27 mouse cellular contexts compared by ENCODE assay signal in genomic region chr13:12376778-12377177, GRCm38 (mm10). TPM values are rescaled to one million over a fixed set of nuclear protein-coding genes. Genes with fewer than 3 reads are reported as not detected.
"Had no signal": no experiment of that assay in that cellular context is flagged by ENCODE, and none has a peak within 500 bp of the region (broad histone marks: within the 10 kb centered on the region; RNA-seq: fewer than 3 reads in every experiment).

No protein-coding gene starts in this region.

- DNase-seq: cerebellum, adult 2 months; cerebellum, adult 8-10 months; cerebellum, adult 9-10 months; cerebellum, adult 9-11 months; cerebellum, postnatal 10 days; cerebellum, postnatal 14 days; cerebellum, postnatal 25 days; cerebellum, postnatal 36 days; embryo, embryonic 11 days; forebrain, postnatal 0 days; gastrocnemius, adult 2 months; gastrocnemius, postnatal 10 days; gastrocnemius, postnatal 14 days; gastrocnemius, postnatal 25 days; gastrocnemius, postnatal 36 days; heart, adult 2 months had no signal

- H3K27me3 ChIP-seq: embryonic facial prominence, embryonic 12.5 days; embryonic facial prominence, embryonic 13.5 days; embryonic facial prominence, embryonic 15.5 days; forebrain, embryonic 12.5 days; forebrain, embryonic 15.5 days had no signal

- H3K4me3 ChIP-seq: embryonic facial prominence, embryonic 10.5 days; embryonic facial prominence, embryonic 12.5 days; embryonic facial prominence, embryonic 13.5 days; embryonic facial prominence, embryonic 15.5 days; erythroblast, embryonic 14.5 days; forebrain, embryonic 10.5 days; forebrain, embryonic 12.5 days; forebrain, embryonic 13.5 days; forebrain, embryonic 15.5 days; gastrocnemius, adult 2 months; heart, adult 2 months had no signal

- H3K36me3 ChIP-seq: embryonic facial prominence, embryonic 10.5 days; embryonic facial prominence, embryonic 12.5 days; embryonic facial prominence, embryonic 13.5 days; embryonic facial prominence, embryonic 15.5 days; forebrain, embryonic 10.5 days; forebrain, embryonic 12.5 days; forebrain, embryonic 15.5 days had no signal

- H3K4me2 ChIP-seq: embryonic facial prominence, embryonic 12.5 days; embryonic facial prominence, embryonic 13.5 days; embryonic facial prominence, embryonic 15.5 days; forebrain, embryonic 12.5 days; forebrain, embryonic 13.5 days; forebrain, embryonic 15.5 days had no signal

RNA-seq across cellular contexts. Expression of gene Actn2, which starts 36.2 kb away (rescaled TPM):
- total RNA-seq: common myeloid progenitor, adult 5-6 weeks; granulocyte monocyte progenitor cell, adult 5-6 weeks had no signal
- polyA plus RNA-seq: erythroblast, embryonic 14.5 days had no signal
